Mouse (Mus musculus) stomach, postnatal 0 days (tissue): ENCODE data around the gene Elf2.

Source experiments
- CTCF ChIP-seq: IDR thresholded peaks from 2 replicates; pipeline ENCODE4 v1.5.1; 2016; ENCODE audit warnings: antibody characterized with exemption, low read depth, mild to moderate bottlenecking, moderate library complexity
- EP300 ChIP-seq: optimal IDR thresholded peaks from 2 replicates; pipeline ENCODE3; 2016; ENCODE audit warnings: antibody characterized with exemption

- no peak for TF ChIP-seq CTCF
- TF ChIP-seq EP300 = no peak
These were observed 17.5 kb downstream of the Elf2 start for GRCm38 (mm10) chr3:51323006-51323405.
